10 mouse cellular contexts compared by ENCODE assay signal in the genomic region with DNA sequence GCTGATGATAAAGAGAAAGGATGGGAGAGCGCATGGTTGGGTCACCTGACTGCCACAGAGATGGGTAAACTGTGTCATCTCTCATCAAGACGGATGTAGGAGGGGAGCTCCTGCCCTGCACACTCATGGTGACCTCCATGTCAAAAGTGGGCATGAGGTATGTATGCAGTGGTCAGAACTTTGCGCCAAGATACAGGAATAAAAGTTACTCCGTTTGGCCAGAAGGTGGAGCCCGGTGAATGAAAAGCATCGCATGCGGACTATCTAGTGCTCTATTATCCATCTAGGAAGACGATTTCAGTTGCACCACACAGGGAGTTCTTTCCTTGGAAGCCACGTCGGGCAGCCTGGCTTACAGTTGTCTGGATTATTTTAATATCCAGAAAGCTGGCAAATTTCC. TPM values are rescaled to one million over a fixed set of nuclear protein-coding genes. Genes with fewer than 3 reads are reported as not detected.
A peak's percentile ranks its signal among the peaks of the same experiment; 100 is the strongest.
DNase-seq lines count a peak whose midpoint lies in the region; ATAC-seq lines count a peak whose summit lies in the region.
"Had no signal": no experiment of that assay in that cellular context is flagged by ENCODE, and none has a peak within 500 bp of the region (broad histone marks: within the 10 kb centered on the region; RNA-seq: fewer than 3 reads in every experiment).

No protein-coding gene starts in this region.

- WGBS in intestine, embryonic 14.5 days: 10% methylated on average over 10 of the region's 10 CpGs
- WGBS in intestine, embryonic 16.5 days: 7% methylated on average over 10 of the region's 10 CpGs
- 10% methylated on average over 10 of the region's 10 CpGs for WGBS in midbrain, embryonic 16.5 days

- H3K9ac ChIP-seq in intestine, embryonic 14.5 days (ENCODE audit: low read length): no peak overlapping the region
- H3K9ac ChIP-seq in intestine, embryonic 16.5 days (ENCODE audit: low read depth, low read length): no peak overlapping the region
- H3K9ac ChIP-seq in midbrain, embryonic 16.5 days (ENCODE audit: low read depth, low read length): no peak overlapping the region
- H3K9ac ChIP-seq: embryonic facial prominence, embryonic 12.5 days had no signal

- intact Hi-C loops in left cerebral cortex, postnatal 14 days (cut with DNase I): loop anchor here (1.0 kb wide), 1 partner anchor 58 kb away; no protein-coding TSS in a partner anchor

- H3K36me3 ChIP-seq in intestine, embryonic 14.5 days (ENCODE audit: control insufficient read depth, insufficient read depth, low read length): no peaks in the 10 kb centered on the region
- H3K36me3 ChIP-seq in intestine, embryonic 16.5 days (ENCODE audit: control insufficient read depth, insufficient read depth, low read length): no peaks in the 10 kb centered on the region
- H3K36me3 ChIP-seq in midbrain, embryonic 16.5 days (ENCODE audit: control insufficient read depth, insufficient read depth, low read length): no peaks in the 10 kb centered on the region
- H3K36me3 ChIP-seq: embryonic facial prominence, embryonic 12.5 days had no signal

- DNase-seq in intestine, embryonic 14.5 days (ENCODE audit: low spot score): peak; percentile 77
- DNase-seq in R1 (ENCODE audit: low read depth, low spot score): peak; percentile 77
- DNase-seq in embryo, embryonic 10 days (ENCODE audit: low spot score): peak; percentile 78
- peak; percentile 13 for DNase-seq in induced T-regulatory cell, adult 2 months (ENCODE audit: low read depth)
- peak; percentile 40 to 70 for DNase-seq in left cerebral cortex, postnatal 14 days (ENCODE audit: low spot score in 2 of 2)

- H3K9me3 ChIP-seq in intestine, embryonic 14.5 days (ENCODE audit: control insufficient read depth, low read length): no peaks in the 10 kb centered on the region
- H3K9me3 ChIP-seq in intestine, embryonic 16.5 days (ENCODE audit: control insufficient read depth, low read length): no peaks in the 10 kb centered on the region
- H3K9me3 ChIP-seq in midbrain, embryonic 16.5 days (replicated peaks; ENCODE audit: control insufficient read depth, low read length, poor library complexity, severe bottlenecking): no peaks in the 10 kb centered on the region
- H3K9me3 ChIP-seq: embryonic facial prominence, embryonic 12.5 days had no signal

- H3K4me3 ChIP-seq in intestine, embryonic 14.5 days (ENCODE audit: low read depth, low read length): no peak overlapping the region
- H3K4me3 ChIP-seq in intestine, embryonic 16.5 days (ENCODE audit: low read length): no peak overlapping the region
- no peak overlapping the region for H3K4me3 ChIP-seq in midbrain, embryonic 16.5 days (ENCODE audit: low read depth, low read length)
- H3K4me3 ChIP-seq: embryonic facial prominence, embryonic 12.5 days had no signal

- no peaks in the 10 kb centered on the region for H3K27me3 ChIP-seq in intestine, embryonic 14.5 days (replicated peaks; ENCODE audit: control insufficient read depth, insufficient read depth, low read length)
- H3K27me3 ChIP-seq in intestine, embryonic 16.5 days (replicated peaks; ENCODE audit: control insufficient read depth, insufficient read depth, low read length): no peaks in the 10 kb centered on the region
- H3K27me3 ChIP-seq in midbrain, embryonic 16.5 days (ENCODE audit: control insufficient read depth, insufficient read depth, low read depth, low read length): no peaks in the 10 kb centered on the region
- H3K27me3 ChIP-seq: embryonic facial prominence, embryonic 12.5 days had no signal

- H3K4me2 ChIP-seq in intestine, embryonic 14.5 days (ENCODE audit: low read length): no peak overlapping the region
- no peak overlapping the region for H3K4me2 ChIP-seq in intestine, embryonic 16.5 days (ENCODE audit: low read depth, low read length)
- no peak overlapping the region for H3K4me2 ChIP-seq in midbrain, embryonic 16.5 days (ENCODE audit: low read length)
- H3K4me2 ChIP-seq: embryonic facial prominence, embryonic 12.5 days had no signal

- peak; percentile 50; the same call in 1 of the 2 replicates for ATAC-seq in intestine, embryonic 14.5 days (replicated peaks; ENCODE audit: low FRiP score, low TSS enrichment, low read depth)
- ATAC-seq in intestine, embryonic 16.5 days: no peak
- peak; percentile 45; the same call in 1 of the 2 replicates for ATAC-seq in midbrain, embryonic 16.5 days
- no peak for ATAC-seq in activated CD4-positive, CD25-positive, alpha-beta regulatory T cell, adult 4 months

- H3K27ac ChIP-seq in intestine, embryonic 14.5 days (ENCODE audit: low read depth): no peak overlapping the region
- H3K27ac ChIP-seq in intestine, embryonic 16.5 days (ENCODE audit: low read length): no peak overlapping the region
- H3K27ac ChIP-seq in midbrain, embryonic 16.5 days (ENCODE audit: low read length): no peak overlapping the region
- H3K27ac ChIP-seq: embryonic facial prominence, embryonic 12.5 days; macrophage had no signal

- no peaks in the 10 kb centered on the region for H3K4me1 ChIP-seq in intestine, embryonic 14.5 days (replicated peaks; ENCODE audit: control insufficient read depth, insufficient read depth, low read length)
- H3K4me1 ChIP-seq in intestine, embryonic 16.5 days (ENCODE audit: control insufficient read depth, insufficient read depth, low read length): no peaks in the 10 kb centered on the region
- H3K4me1 ChIP-seq in midbrain, embryonic 16.5 days (ENCODE audit: control insufficient read depth, insufficient read depth, low read length): no peaks in the 10 kb centered on the region
- H3K4me1 ChIP-seq: embryonic facial prominence, embryonic 12.5 days had no signal

RNA-seq across cellular contexts. Expression of a gene that starts 22.0 kb away (rescaled TPM):
- polyA plus RNA-seq in intestine, embryonic 14.5 days (2014; fragmentation: Nextera tagmentation; extraction: Ambion mirVana): 0.85 and 0.92 TPM in 2 replicates
- 2.3 and 2.6 TPM in 2 replicates for polyA plus RNA-seq in intestine, embryonic 16.5 days (2015; fragmentation: Nextera tagmentation; extraction: Ambion mirVana)
- under 1 TPM; 0.13 to 0.46 TPM for total RNA-seq in left cerebral cortex, postnatal 14 days (2021)
- polyA plus RNA-seq in midbrain, embryonic 16.5 days (2015; fragmentation: Nextera tagmentation; extraction: Ambion mirVana): 0.34 and 0.55 TPM in 2 replicates
- polyA plus RNA-seq in activated CD4-positive, CD25-positive, alpha-beta regulatory T cell, adult 4 months (2017; shearing (Covaris generic)): 1 to 10 TPM; 1.7 to 3.7 TPM

RNA-seq across cellular contexts. Expression of a gene that starts 52.8 kb away (rescaled TPM):
- polyA plus RNA-seq in intestine, embryonic 14.5 days (2014; fragmentation: Nextera tagmentation; extraction: Ambion mirVana): 30.3 and 34.7 TPM in 2 replicates
- polyA plus RNA-seq in intestine, embryonic 16.5 days (2015; fragmentation: Nextera tagmentation; extraction: Ambion mirVana): 21.5 and 24.2 TPM in 2 replicates
- 10 to 100 TPM; 67.4 to 68.7 TPM for total RNA-seq in left cerebral cortex, postnatal 14 days (2021)
- polyA plus RNA-seq in midbrain, embryonic 16.5 days (2015; fragmentation: Nextera tagmentation; extraction: Ambion mirVana): 20.0 and 21.0 TPM in 2 replicates
- 10 to 100 TPM; 16.9 to 23.4 TPM for polyA plus RNA-seq in activated CD4-positive, CD25-positive, alpha-beta regulatory T cell, adult 4 months (2017; shearing (Covaris generic))

Comparison
In these comparisons a context has a peak if more than half of its experiments do, and no peak if none do; other contexts are left out.
1. ATAC-seq: peak in intestine, embryonic 14.5 days (single experiment) and midbrain, embryonic 16.5 days (single experiment); none in intestine, embryonic 16.5 days (single experiment) and activated CD4-positive, CD25-positive, alpha-beta regulatory T cell, adult 4 months (single experiment).
2. DNase-seq: peak in every context shown above with its lines; median percentile 78 in embryo, embryonic 10 days; 77 in intestine, embryonic 14.5 days; 77 in R1; 55 in left cerebral cortex, postnatal 14 days; 13 in induced T-regulatory cell, adult 2 months.